Mouse (Mus musculus) T-helper 17 cell (primary cell): ENCODE results near the gene Senp7.
"Not testable (repeated sequence)": the region's sequence is repeated elsewhere in the genome, so short reads cannot be mapped to it uniquely, and the experiment has no call there.

ENCODE experiments used
- in situ Hi-C, 2 experiments: fragments of 300-600 bp; cut with MboI, MseI; formaldehyde crosslinking; loops; 1 replicate in 1 of 2; 2 replicates in 1 of 2; pipeline ENCODE4 v1.15.1; 2025; ENCODE audit warnings: high pct_unique_total_duplicates in 2 of 2

Senp7 gene

DNA sequence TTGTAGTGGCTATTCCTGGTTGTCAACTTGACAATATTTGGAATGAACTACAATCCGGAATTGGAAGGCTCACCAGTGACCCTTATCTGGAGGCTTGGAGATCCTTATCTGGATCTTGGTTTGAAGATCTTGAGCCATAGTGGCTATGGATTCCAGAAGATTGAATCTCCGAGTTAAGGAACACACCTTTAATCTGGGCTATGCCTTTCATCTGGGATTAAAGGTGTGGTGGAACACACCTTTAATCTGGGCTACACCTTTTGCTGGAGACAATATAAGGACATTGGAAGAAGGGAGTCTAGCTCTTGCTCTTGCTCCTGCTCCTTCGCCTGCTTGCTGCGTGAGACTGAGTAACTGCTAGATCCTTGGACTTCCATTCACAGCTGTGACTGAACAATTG, at the start of gene Senp7:
Gene Senp7 (plus strand): TSS at position 301 of the 400 bp plus-strand sequence.
- in situ Hi-C loops: not testable (repeated sequence)

- in situ Hi-C loops: loop anchor here in 1 of 2 experiments (5.0 to 25.0 kb wide), 2 partner anchors 1131 to 1386 kb away; no protein-coding TSS in a partner anchor
Measured at GRCm38 (mm10) chr16:56006798-56007197, 41.3 kb upstream of the Senp7 start.

DNA sequence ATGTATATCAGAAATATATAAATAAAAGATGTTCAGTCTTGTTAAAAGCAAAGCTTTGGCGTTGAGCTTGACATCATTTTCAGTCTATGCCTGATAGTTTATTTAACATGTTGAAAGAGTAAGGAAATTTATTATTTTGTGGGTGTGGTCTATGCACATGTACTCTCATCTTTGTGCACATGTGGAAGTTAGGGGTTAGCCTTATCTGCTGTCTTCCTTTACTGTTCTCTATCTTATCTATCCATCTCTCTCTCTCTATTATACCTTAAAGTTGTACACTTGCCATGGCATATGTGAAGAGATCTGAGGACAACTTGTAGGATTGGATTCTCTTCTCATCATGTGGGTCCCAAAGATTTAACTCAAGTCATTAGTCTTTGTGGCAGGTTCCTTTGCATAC, 39.3 kb upstream of the Senp7 start:
- in situ Hi-C loops: loop anchor here in 1 of 2 experiments (5.0 to 25.0 kb wide), 2 partner anchors 1128 to 1383 kb away; no protein-coding TSS in a partner anchor

- in situ Hi-C loops: loop anchor here in 1 of 2 experiments (10.0 to 25.0 kb wide), 2 partner anchors 52 to 1124 kb away; no protein-coding TSS in a partner anchor
Measured at GRCm38 (mm10) chr16:56012789-56013743, 35.1 kb upstream of the Senp7 start.

DNA sequence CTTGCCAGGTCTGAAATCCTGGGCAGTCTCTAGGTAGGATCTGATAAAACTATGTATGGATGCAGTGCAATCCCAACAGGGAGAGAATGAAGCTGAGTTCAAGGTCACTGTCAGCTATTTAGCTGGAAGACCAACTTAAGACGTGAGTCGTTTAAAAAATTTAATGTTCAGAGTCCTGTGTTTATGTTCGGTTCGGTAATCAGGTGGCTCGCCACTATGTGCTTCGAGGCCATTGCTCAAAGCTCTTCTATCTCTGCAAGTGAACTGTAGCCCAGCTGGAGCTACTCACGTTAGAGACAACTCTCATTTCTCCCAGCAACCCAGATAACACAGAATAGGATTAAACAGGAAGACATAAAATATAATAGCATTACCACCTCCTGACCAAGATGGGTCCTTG, 34.1 kb upstream of the Senp7 start:
- in situ Hi-C loops: loop anchor here in 1 of 2 experiments (10.0 to 25.0 kb wide), 2 partner anchors 51 to 1123 kb away; no protein-coding TSS in a partner anchor

DNA sequence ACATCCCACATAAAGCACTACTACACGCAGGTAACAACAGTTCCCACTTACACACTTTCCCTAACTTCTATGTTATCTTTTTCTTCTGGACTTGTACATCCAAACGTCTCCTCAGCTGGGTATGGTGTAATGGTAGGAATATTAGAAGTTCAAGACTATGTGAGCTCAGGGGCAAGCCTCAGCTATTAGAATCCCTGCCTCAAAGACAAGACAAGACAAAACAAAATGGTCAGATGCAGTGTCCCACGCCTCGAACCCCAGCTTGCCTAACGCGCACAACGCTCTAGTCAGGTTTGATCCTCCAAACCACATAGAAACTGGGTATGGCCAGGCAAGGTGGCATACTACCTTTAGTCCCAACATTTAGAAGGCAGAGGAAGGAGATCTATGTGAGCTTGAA, 28.5 kb upstream of the Senp7 start:
- in situ Hi-C loops: loop anchor here in 1 of 2 experiments (10.0 to 25.0 kb wide), 2 partner anchors 45 to 1118 kb away; no protein-coding TSS in a partner anchor

GRCm38 (mm10) chr16:56027854-56028629, 20.1 kb upstream of the Senp7 start:
- in situ Hi-C loops: loop anchor here (5.0 kb wide), 1 partner anchor 56 kb away; the partner anchor contains the start of gene Zbtb11 (in 2 of the 2)

DNA sequence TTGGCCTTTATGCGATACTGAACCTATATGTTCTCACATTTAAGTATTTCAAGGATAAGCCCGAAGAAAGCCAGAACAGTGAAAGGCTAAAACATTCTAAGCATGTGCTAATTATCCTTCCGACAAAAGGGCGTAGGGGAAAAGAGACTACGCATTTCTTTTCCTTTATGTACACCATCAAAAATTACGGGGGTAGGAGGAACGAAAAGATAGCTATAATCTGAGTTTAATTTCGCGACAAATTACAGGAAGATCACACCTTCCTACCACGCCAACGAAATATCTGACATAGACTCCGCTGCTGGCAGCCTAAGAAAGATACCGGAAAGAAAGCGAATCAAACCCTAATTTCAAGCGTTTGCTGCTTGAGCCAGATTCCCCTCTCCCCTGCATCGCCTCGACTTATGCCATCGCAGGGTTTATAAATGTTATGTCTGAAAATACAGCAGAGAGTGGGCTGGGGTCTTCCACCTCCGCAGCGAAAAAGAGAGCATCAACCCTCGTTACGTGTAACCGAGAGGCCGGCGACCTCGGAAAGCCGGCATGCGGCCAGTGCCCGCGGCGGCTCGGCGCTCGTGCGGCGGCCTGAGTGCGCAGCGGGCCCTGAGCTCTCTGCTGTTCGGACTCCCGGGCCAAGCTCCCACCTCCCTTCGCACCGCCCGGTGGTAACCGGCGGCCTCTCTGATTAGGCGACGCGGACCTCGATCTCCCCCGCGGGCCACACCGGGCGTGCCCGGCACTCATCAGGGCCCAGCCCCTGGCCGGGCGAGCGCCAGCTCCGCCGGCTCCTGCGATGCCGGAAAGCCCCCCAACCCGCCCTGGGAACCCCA, 19.2 kb upstream of the Senp7 start:
- in situ Hi-C loops: loop anchor here (5.0 kb wide), 1 partner anchor 57 kb away; the partner anchor contains the start of gene Zbtb11 (in 2 of the 2)

GRCm38 (mm10) chr16:56029661-56030082, 18.5 kb upstream of the Senp7 start, which contains the start of gene Pcnp:
Gene Pcnp (minus strand): TSS chr16:56029739.
- in situ Hi-C loops: loop anchor here (5.0 kb wide), 1 partner anchor 57 kb away; the partner anchor contains the start of gene Zbtb11 (in 2 of the 2)

GRCm38 (mm10) chr16:56034566-56034965, 13.6 kb upstream of the Senp7 start:
- in situ Hi-C loops: no loop called here

GRCm38 (mm10) chr16:56036501-56036900, 11.6 kb upstream of the Senp7 start:
- in situ Hi-C loops: loop anchor here in 1 of 2 experiments (5.0 kb wide), 1 partner anchor 36 kb away; no protein-coding TSS in a partner anchor

GRCm38 (mm10) chr16:56037138-56038010, 10.8 kb upstream of the Senp7 start, which contains the start of gene Trmt10c:
Gene Trmt10c (minus strand): TSS chr16:56037819.
- in situ Hi-C loops: loop anchor here in 1 of 2 experiments (5.0 kb wide), 1 partner anchor 35 kb away; no protein-coding TSS in a partner anchor

DNA sequence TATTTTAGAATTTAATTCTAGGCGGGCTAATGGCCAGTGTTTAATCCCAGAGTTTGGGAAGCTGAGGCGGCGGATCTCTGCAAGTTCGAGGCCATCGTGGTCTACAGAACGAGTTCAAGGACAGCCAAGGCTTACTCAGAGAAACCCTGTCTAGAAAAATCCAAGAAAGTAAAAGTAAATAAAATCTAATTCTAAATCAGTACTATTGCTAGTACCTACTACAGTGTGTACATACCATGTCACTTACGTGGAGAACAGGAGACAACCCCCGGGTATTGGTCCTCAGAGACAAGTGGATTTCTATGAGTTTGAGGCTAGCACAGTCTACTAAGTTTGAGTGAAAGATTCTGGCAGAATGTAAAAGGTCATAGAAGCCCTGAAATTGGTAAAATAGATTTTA, 10.0 kb upstream of the Senp7 start:
- in situ Hi-C loops: loop anchor here in 1 of 2 experiments (5.0 kb wide), 1 partner anchor 34 kb away; no protein-coding TSS in a partner anchor

DNA sequence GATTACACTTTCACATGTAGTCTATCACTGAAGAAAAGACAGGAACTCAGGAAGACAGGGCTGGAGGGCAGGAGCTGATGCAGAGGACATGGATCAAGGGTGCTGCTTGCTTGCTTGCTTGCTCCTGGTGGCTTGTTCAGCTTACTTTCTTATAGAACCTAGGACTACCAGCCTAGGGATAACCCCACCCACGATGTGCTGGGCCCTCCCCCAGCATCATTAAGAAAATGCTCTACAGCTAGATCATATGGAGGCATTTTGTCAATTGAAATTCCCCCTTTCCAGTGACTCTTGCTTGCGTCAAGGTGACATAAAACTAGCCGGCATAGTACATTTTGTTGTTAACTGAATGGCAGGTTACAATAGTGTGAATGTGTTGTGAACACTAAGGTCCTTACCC, 7.8 kb downstream of the Senp7 start:
- in situ Hi-C loops: no loop called here

GRCm38 (mm10) chr16:56056944-56057590, 8.9 kb downstream of the Senp7 start:
- in situ Hi-C loops: no loop called here

DNA sequence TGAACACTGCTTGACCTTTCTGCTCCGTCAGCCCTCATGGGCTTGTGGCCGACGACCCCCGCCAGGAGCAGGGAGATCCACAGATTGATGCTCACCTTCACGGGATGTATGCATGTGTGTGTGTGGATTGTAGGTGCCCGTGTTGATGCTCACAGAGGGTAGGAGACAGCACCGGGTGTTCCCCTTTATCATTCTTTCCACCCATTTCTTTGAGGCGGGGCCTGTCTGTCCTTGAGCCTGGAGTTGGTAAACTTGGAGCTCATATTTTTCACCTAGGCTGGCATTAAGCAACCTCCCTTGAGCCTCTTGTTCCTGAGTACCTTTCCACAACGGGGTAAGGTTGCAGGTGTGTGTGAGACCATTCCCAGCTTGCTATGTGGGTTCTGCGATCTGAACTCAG, 10.0 kb downstream of the Senp7 start:
- in situ Hi-C loops: no loop called here

- in situ Hi-C loops: loop anchor here in 1 of 2 experiments (10.0 kb wide), 1 partner anchor 47 kb away; no protein-coding TSS in a partner anchor
Measured at GRCm38 (mm10) chr16:56061995-56062594, 14.0 kb downstream of the Senp7 start.

DNA sequence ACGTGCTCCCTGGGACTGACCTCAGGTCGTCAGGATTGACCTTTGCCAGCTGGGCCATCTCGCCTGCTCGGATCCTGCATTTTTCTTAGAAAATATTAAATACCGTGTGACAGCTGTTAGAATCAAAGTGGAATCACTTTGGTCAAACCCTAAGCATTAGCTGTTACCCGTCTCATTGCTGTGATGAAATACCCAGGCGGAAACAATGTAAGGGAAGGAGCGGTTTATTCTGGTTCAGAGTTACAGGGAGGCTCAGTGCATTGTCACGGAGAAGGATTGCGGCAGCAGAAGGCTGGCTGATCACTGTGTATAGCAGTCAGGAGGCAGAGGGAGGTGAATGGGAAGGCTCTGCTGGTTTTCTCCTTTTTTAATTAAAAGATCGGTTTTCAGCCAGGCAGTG, 14.8 kb downstream of the Senp7 start:
- in situ Hi-C loops: loop anchor here in 1 of 2 experiments (10.0 kb wide), 1 partner anchor 48 kb away; no protein-coding TSS in a partner anchor
